Mouse (Mus musculus): ENCODE measurements around the gene Sap30l. TPM values are rescaled to one million over a fixed set of nuclear protein-coding genes. Genes with fewer than 3 reads are reported as not detected.

Sap30l gene
- polyA plus RNA-seq, 1 experiment from 2014 or later: 10.5 TPM

DNA sequence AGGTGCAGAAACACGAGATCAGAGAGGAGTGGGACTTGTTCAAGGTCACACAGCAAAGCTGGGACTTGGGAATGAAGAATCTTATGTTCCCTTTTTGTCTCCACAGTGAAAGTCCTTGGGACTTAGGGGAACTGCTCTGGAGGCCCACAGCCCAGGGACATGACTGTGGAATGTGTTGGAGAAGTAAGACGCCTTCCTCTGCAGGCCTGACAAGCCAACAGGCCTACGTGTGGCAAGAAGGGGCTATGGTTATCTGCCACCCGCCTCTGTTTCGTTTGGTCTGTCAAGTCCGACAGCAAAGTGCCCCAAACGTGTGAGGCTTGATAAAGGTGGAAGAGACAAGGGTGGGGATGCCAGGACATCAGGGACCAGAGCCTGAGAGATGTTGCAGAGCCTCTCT lies 46.0 kb downstream of the Sap30l start:
- Histone ChIP-seq H3K36me3 (no peaks in the 10 kb centered on the region), H3K9me3 (no peaks in the 10 kb centered on the region), H3K27me3 (peaks cover 49% of the 10 kb centered on the region), H3K27ac (no peak overlapping the region), H3K4me2 (no peak overlapping the region), H3K4me3 (no peak overlapping the region), H3K9ac (no peak overlapping the region), H3K4me1 (no peaks in the 10 kb centered on the region)
- no peak for ATAC-seq (ENCODE audit: insufficient number of reproducible peaks, insufficient read depth, low FRiP score, low TSS enrichment, low read depth)
- WGBS: 73% methylated on average over 7 of the region's 7 CpGs

- WGBS: 50% methylated on average over 7 of the region's 7 CpGs
- H3K9me3 ChIP-seq: no peaks in the 10 kb centered on the region
- ATAC-seq (ENCODE audit: insufficient number of reproducible peaks, insufficient read depth, low FRiP score, low TSS enrichment, low read depth): no peak
- peaks cover 6% of the 10 kb centered on the region for H3K4me1 ChIP-seq
- no peaks in the 10 kb centered on the region for H3K36me3 ChIP-seq
- no peak overlapping the region for H3K4me2 ChIP-seq
- H3K9ac ChIP-seq: no peak overlapping the region
- no peak overlapping the region for H3K4me3 ChIP-seq
- no peak overlapping the region for H3K27ac ChIP-seq
- peaks cover 36% of the 10 kb centered on the region for H3K27me3 ChIP-seq
These were observed 48.9 kb downstream of the Sap30l start for GRCm38 (mm10) chr11:57850298-57850697.

DNA sequence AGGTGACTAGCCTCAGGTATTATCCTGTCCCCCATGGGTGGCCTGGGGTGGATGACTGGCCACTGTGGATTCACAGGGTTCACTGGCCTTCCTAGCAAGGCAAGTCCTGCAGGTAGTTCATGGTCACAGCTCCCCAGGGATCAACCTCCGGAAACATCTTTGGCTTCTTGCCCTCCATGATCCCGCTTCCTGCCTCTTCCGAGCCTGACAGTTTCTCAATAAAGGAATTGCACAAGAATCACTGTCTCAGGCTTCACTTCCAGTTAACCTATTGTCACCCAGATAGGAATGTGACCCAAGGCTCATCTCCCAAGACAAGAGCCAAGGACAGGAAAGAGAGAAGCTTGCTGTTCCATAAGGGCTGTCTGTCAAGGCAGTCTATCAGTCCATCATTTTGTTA lies 49.5 kb downstream of the Sap30l start:
- no peak overlapping the region for H3K27ac ChIP-seq
- 42% methylated on average over 3 of the region's 3 CpGs for WGBS
- H3K9me3 ChIP-seq: no peaks in the 10 kb centered on the region
- H3K4me1 ChIP-seq: peaks cover 6% of the 10 kb centered on the region
- H3K27me3 ChIP-seq: peaks cover 30% of the 10 kb centered on the region
- no peaks in the 10 kb centered on the region for H3K36me3 ChIP-seq
- H3K4me2 ChIP-seq: no peak overlapping the region
- no peak for ATAC-seq (ENCODE audit: insufficient number of reproducible peaks, insufficient read depth, low FRiP score, low TSS enrichment, low read depth)
- no peak overlapping the region for H3K4me3 ChIP-seq
- no peak overlapping the region for H3K9ac ChIP-seq

- Histone ChIP-seq H3K9me3 (no peaks in the 10 kb centered on the region), H3K27ac (no peak overlapping the region), H3K4me1 (peaks cover 6% of the 10 kb centered on the region), H3K27me3 (peaks cover 19% of the 10 kb centered on the region), H3K4me2 (no peak overlapping the region), H3K9ac (no peak overlapping the region), H3K4me3 (no peak overlapping the region), H3K36me3 (no peaks in the 10 kb centered on the region)
- 0 out of 2 replicates have a peak, but pooled peaks have one; percentile 15 for ATAC-seq (ENCODE audit: insufficient number of reproducible peaks, insufficient read depth, low FRiP score, low TSS enrichment, low read depth)
- 19% methylated on average over 6 of the region's 6 CpGs for WGBS
These were observed 52.1 kb downstream of the Sap30l start for GRCm38 (mm10) chr11:57853571-57853970.

- H3K9me3 ChIP-seq: no peaks in the 10 kb centered on the region
- no peak overlapping the region for H3K4me3 ChIP-seq
- peaks cover 6% of the 10 kb centered on the region for H3K4me1 ChIP-seq
- no peak for ATAC-seq (ENCODE audit: insufficient number of reproducible peaks, insufficient read depth, low FRiP score, low TSS enrichment, low read depth)
- no peak overlapping the region for H3K4me2 ChIP-seq
- H3K36me3 ChIP-seq: no peaks in the 10 kb centered on the region
- WGBS: 49% methylated on average over 4 of the region's 4 CpGs
- H3K27ac ChIP-seq: no peak overlapping the region
- H3K27me3 ChIP-seq: no peaks in the 10 kb centered on the region
- no peak overlapping the region for H3K9ac ChIP-seq
These were observed 56.3 kb downstream of the Sap30l start for GRCm38 (mm10) chr11:57857709-57858108.

Other genes starting within 250 kb of the Sap30l start
- 24.1 and 27.7 TPM in 2 replicates for gene Galnt10, start 156.2 kb upstream of the Sap30l start, polyA plus RNA-seq (2015; fragmentation: Nextera tagmentation; extraction: Ambion mirVana)
- gene Hand1, start 31.2 kb downstream of the Sap30l start, polyA plus RNA-seq (2015; fragmentation: Nextera tagmentation; extraction: Ambion mirVana): 1.3 and 5.1 TPM in 2 replicates
- gene Larp1, start 207.4 kb downstream of the Sap30l start, polyA plus RNA-seq (2015; fragmentation: Nextera tagmentation; extraction: Ambion mirVana): 18.6 and 18.9 TPM in 2 replicates

All from embryonic facial prominence, embryonic 13.5 days (tissue).